Mouse (Mus musculus) embryonic facial prominence, embryonic 11.5 days (tissue): ENCODE results near the gene Fam131b. TPM values are rescaled to one million over a fixed set of nuclear protein-coding genes. Genes with fewer than 3 reads are reported as not detected.

Experiments
- ATAC-seq: fragments of 200-750 bp; cut with Nextera tagmentation; replicated peaks from 2 replicates; pipeline ENCODE4 v1.8.0; 2017; ENCODE audit warnings: low read depth; ENCODE audit not compliant: insufficient number of reproducible peaks, low FRiP score, low TSS enrichment
- DNase-seq: peaks from one replicate; pipeline ENCODE4 v3.0.0-alpha.2; 2015; ENCODE audit warnings: low spot score
- H3K27ac ChIP-seq: fragments of 300-500 bp; sonication (generic); replicated peaks from 2 replicates; pipeline ENCODE4 v1.5.1; 2014; ENCODE audit warnings: mild to moderate bottlenecking, low read depth, low read length, control low read depth
- H3K27me3 ChIP-seq: fragments of 300-500 bp; sonication (generic); 2 replicates; pipeline ENCODE4 v1.6.1; 2014; ENCODE audit warnings: mild to moderate bottlenecking, low read length, moderate library complexity, mixed read lengths; ENCODE audit not compliant: control insufficient read depth, insufficient read depth
- H3K36me3 ChIP-seq: fragments of 300-500 bp; sonication (generic); replicated peaks from 2 replicates; pipeline ENCODE4 v1.6.1; 2014; ENCODE audit warnings: low read depth, mild to moderate bottlenecking, low read length, moderate library complexity, mixed read lengths; ENCODE audit not compliant: control insufficient read depth, insufficient read depth
- H3K4me1 ChIP-seq: fragments of 300-500 bp; sonication (generic); 2 replicates; pipeline ENCODE4 v1.6.1; 2014; ENCODE audit warnings: low read length, mixed read lengths; ENCODE audit not compliant: control insufficient read depth, insufficient read depth
- H3K4me2 ChIP-seq: fragments of 300-500 bp; sonication (generic); 2 replicates; pipeline ENCODE4 v1.6.1; 2014; ENCODE audit warnings: low read depth, mild to moderate bottlenecking, control low read depth, low read length, moderate library complexity
- H3K4me3 ChIP-seq: fragments of 300-500 bp; sonication (generic); 2 replicates; pipeline ENCODE4 v1.5.1; 2014; ENCODE audit warnings: low read depth, low read length, control low read depth
- H3K9ac ChIP-seq: fragments of 300-500 bp; sonication (generic); replicated peaks from 2 replicates; pipeline ENCODE4 v1.6.1; 2014; ENCODE audit warnings: mild to moderate bottlenecking, control low read depth, low read length
- H3K9me3 ChIP-seq: fragments of 300-500 bp; sonication (generic); replicated peaks from 2 replicates; pipeline ENCODE4 v1.6.1; 2016; ENCODE audit warnings: mild to moderate bottlenecking, low read length, inconsistent platforms, mixed read lengths; ENCODE audit not compliant: control insufficient read depth
- WGBS: fragments of 180-500 bp; shearing (Covaris S2); extraction: QIAGEN DNeasy Blood & Tissue Kit; methylation state at CpG from one replicate; pipeline ENCODE4 v1.1.7; 2014; 5-methylcytosine and 5-hydroxymethylcytosine counted together
- polyA plus RNA-seq: library from polyadenylated mRNA; unstranded; fragments of >200 nt; fragmentation: Nextera tagmentation; extraction: Ambion mirVana; gene quantifications from 2 replicates; pipeline ENCODE4 v1.2.1, GENCODE M21; 2014

Gene Fam131b
- polyA plus RNA-seq, 1 experiment from 2014 or later: 0.66 TPM

- ATAC-seq (no peak), DNase-seq (no peak)
- Histone ChIP-seq H3K27me3 (no peaks in the 10 kb centered on the region), H3K9me3 (no peaks in the 10 kb centered on the region), H3K4me2 (no peak overlapping the region), H3K36me3 (peaks cover 6% of the 10 kb centered on the region; the same call in 1 of the 2 replicates), H3K4me1 (no peaks in the 10 kb centered on the region), H3K27ac (no peak overlapping the region), H3K4me3 (no peak overlapping the region), H3K9ac (no peak overlapping the region)
- WGBS: 76% methylated on average over 9 of the region's 9 CpGs
Observed at GRCm38 (mm10) chr6:42359364-42360147, 35.1 kb upstream of the Fam131b start.

GRCm38 (mm10) chr6:42358901-42359300 lies 34.5 kb upstream of the Fam131b start:
- no peak for DNase-seq

GRCm38 (mm10) chr6:42357901-42358300 lies 33.5 kb upstream of the Fam131b start:
- no peak overlapping the region for H3K4me2 ChIP-seq
- no peak for ATAC-seq
- no peaks in the 10 kb centered on the region for H3K9me3 ChIP-seq
- no peaks in the 10 kb centered on the region for H3K27me3 ChIP-seq
- 60% methylated on average over 6 of the region's 6 CpGs for WGBS
- H3K4me1 ChIP-seq: no peaks in the 10 kb centered on the region
- DNase-seq: no peak
- H3K9ac ChIP-seq: no peak overlapping the region
- no peak overlapping the region for H3K4me3 ChIP-seq
- H3K36me3 ChIP-seq: peaks cover 6% of the 10 kb centered on the region; the same call in 1 of the 2 replicates
- H3K27ac ChIP-seq: no peak overlapping the region

More at GRCm38 (mm10) chr6:42358901-42359300, 34.5 kb upstream of the Fam131b start:
- Histone ChIP-seq H3K4me2 (no peak overlapping the region), H3K9me3 (no peaks in the 10 kb centered on the region), H3K36me3 (peaks cover 6% of the 10 kb centered on the region; the same call in 1 of the 2 replicates), H3K27ac (no peak overlapping the region), H3K4me1 (no peaks in the 10 kb centered on the region), H3K4me3 (no peak overlapping the region), H3K27me3 (no peaks in the 10 kb centered on the region), H3K9ac (no peak overlapping the region)
- no peak for ATAC-seq
- WGBS: 93% methylated on average over 12 of the region's 12 CpGs

GRCm38 (mm10) chr6:42356913-42357312 lies 32.5 kb upstream of the Fam131b start:
- WGBS: 97% methylated on average over 5 of the region's 5 CpGs
- no peak overlapping the region for H3K4me2 ChIP-seq
- no peaks in the 10 kb centered on the region for H3K4me1 ChIP-seq
- no peaks in the 10 kb centered on the region for H3K27me3 ChIP-seq
- no peak for DNase-seq
- H3K4me3 ChIP-seq: no peak overlapping the region
- H3K9ac ChIP-seq: no peak overlapping the region
- peaks cover 6% of the 10 kb centered on the region; the same call in 1 of the 2 replicates for H3K36me3 ChIP-seq
- no peak for ATAC-seq
- H3K9me3 ChIP-seq: no peaks in the 10 kb centered on the region
- no peak overlapping the region for H3K27ac ChIP-seq

GRCm38 (mm10) chr6:42355794-42356600 lies 31.6 kb upstream of the Fam131b start:
- Histone ChIP-seq H3K4me3 (no peak overlapping the region), H3K4me1 (peaks cover 3% of the 10 kb centered on the region), H3K27me3 (no peaks in the 10 kb centered on the region), H3K4me2 (no peak overlapping the region), H3K27ac (no peak overlapping the region), H3K36me3 (peaks cover 6% of the 10 kb centered on the region; the same call in 1 of the 2 replicates), H3K9me3 (no peaks in the 10 kb centered on the region), H3K9ac (no peak overlapping the region)
- ATAC-seq (no peak), DNase-seq (no peak)
- WGBS: 93% methylated on average over 13 of the region's 13 CpGs

- no peak for ATAC-seq
- DNase-seq: no peak
- Histone ChIP-seq H3K9me3 (no peaks in the 10 kb centered on the region), H3K4me1 (peaks cover 4% of the 10 kb centered on the region), H3K27me3 (no peaks in the 10 kb centered on the region), H3K36me3 (peaks cover 6% of the 10 kb centered on the region; the same call in 1 of the 2 replicates), H3K27ac (no peak overlapping the region), H3K4me3 (no peak overlapping the region), H3K9ac (no peak overlapping the region), H3K4me2 (no peak overlapping the region)
- 95% methylated on average over 6 of the region's 6 CpGs for WGBS
Observed at GRCm38 (mm10) chr6:42355366-42355765, 30.9 kb upstream of the Fam131b start.

GRCm38 (mm10) chr6:42354076-42355019 lies 29.9 kb upstream of the Fam131b start:
- no peak for DNase-seq
- Histone ChIP-seq H3K4me3 (no peak overlapping the region), H3K27me3 (no peaks in the 10 kb centered on the region), H3K36me3 (peaks cover 6% of the 10 kb centered on the region; the same call in 1 of the 2 replicates), H3K9me3 (no peaks in the 10 kb centered on the region), H3K4me1 (peaks cover 4% of the 10 kb centered on the region), H3K9ac (no peak overlapping the region), H3K27ac (no peak overlapping the region), H3K4me2 (no peak overlapping the region)
- WGBS: 71% methylated on average over 11 of the region's 11 CpGs
- no peak for ATAC-seq
